Mouse (Mus musculus): ENCODE results near the gene Crtc2. TPM values are rescaled to one million over a fixed set of nuclear protein-coding genes. Genes with fewer than 3 reads are reported as not detected.

Crtc2 gene
- total and polyA plus RNA-seq, 3 experiments: 7.1 to 66.9 TPM; not detected in 1

DNA sequence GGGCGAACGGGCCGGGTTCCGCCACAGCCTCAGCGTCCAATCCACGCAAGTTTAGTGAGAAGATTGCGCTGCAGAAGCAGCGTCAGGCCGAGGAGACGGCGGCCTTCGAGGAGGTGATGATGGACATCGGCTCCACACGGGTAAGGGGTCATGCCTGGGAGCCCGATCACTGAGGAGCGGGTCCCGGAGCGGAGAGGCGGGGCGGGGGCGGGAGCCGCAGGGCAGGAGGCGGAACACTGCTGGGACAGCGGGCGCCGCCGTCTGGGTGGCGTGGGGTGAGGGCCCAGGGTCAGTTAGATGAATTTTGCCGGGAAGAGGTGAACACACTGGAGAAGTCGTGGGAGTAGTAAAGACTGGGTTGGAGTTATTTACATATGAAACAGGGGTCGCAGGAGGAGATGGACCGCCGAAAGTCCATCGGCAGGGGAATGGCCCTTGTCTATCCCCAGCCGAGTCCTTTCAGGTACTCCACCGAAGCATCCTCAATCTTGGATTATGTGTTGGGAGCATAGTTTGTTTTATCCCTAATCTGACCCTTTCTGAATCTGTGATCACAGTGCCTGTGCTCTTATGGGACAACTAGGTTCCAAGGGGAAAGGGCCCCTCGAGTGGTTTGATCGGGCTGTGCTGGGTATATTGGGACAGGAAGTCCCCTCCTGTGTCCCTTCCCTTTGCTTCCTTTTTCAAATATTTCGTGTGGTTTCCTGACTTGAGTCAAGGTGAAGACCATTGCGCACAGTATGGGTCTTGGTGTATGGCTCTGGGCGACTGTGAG lies 643 bp downstream of the Crtc2 start:
- Histone ChIP-seq H3K9me3 (replicated peaks; ENCODE audit: insufficient read depth, low read length) (no peaks in the 10 kb centered on the region), H3K79me2 (ENCODE audit: control insufficient read depth, insufficient read depth, low read length, poor library complexity) (peaks cover 22% of the 10 kb centered on the region), H3K9ac (ENCODE audit: control insufficient read depth, low read depth, low read length, poor library complexity, severe bottlenecking) (peak overlapping the region; percentile 81), H3K4me3 (ENCODE audit: control insufficient read depth in 1 of 2, insufficient read depth in 1 of 2, low read depth in 2 of 2, low read length in 2 of 2) (peak overlapping the region; percentile 82 to 99), H3K4me1 (ENCODE audit: control insufficient read depth in 1 of 2, insufficient read depth in 2 of 2, low read length in 2 of 2) (peaks cover 3 to 5% of the 10 kb centered on the region in 2 experiments; a peak in 3 of 4 replicates), H3K27me3 (ENCODE audit: control insufficient read depth in 1 of 2, insufficient read depth in 2 of 2, low read length in 2 of 2) (no peaks in the 10 kb centered on the region), H3K27ac (ENCODE audit: control insufficient read depth, low read depth, low read length) (peak overlapping the region; percentile 51), H3K36me3 (ENCODE audit: control insufficient read depth in 1 of 2, insufficient read depth in 2 of 2, low read length in 2 of 2) (peaks cover 5% of the 10 kb centered on the region in 2 experiments)
- TF ChIP-seq CHD1 (IDR thresholded peaks at IDR 0.05; ENCODE audit: low read depth, low read length) (peak; percentile 84; the same call in 1 of the 2 replicates), POLR2A (IDR thresholded peaks at IDR 0.05; ENCODE audit: control insufficient read depth in 1 of 2, insufficient read depth in 1 of 2, low read depth in 1 of 2, low read length in 2 of 2, poor library complexity in 1 of 2) (peak in 1 of 2 experiments; percentile 8; a peak in 1 of 4 replicates), E2F4 (IDR thresholded peaks at IDR 0.05; ENCODE audit: borderline replicate concordance, low read depth, low read length) (0 out of 2 replicates have a peak, but pooled peaks have one; percentile 38), MAX (IDR thresholded peaks at IDR 0.05; ENCODE audit: low read length) (0 out of 2 replicates have a peak, but pooled peaks have one; percentile 36), TAL1 (IDR thresholded peaks at IDR 0.05; ENCODE audit: low read length) (no peak), MXI1 (IDR thresholded peaks at IDR 0.05; ENCODE audit: low read depth, low read length) (0 out of 2 replicates have a peak, but pooled peaks have one; percentile 13), MYB (IDR thresholded peaks at IDR 0.05; ENCODE audit: low read depth, low read length) (peak; percentile 1; the same call in 1 of the 2 replicates), GABPA (IDR thresholded peaks at IDR 0.05; ENCODE audit: low read depth, low read length) (no peak), TCF12 (IDR thresholded peaks at IDR 0.05; ENCODE audit: low read depth, low read length) (peak; percentile 22; the same call in 1 of the 2 replicates), SIN3A (IDR thresholded peaks at IDR 0.05; ENCODE audit: low read length) (peak; percentile 45), NELFE (IDR thresholded peaks at IDR 0.05; ENCODE audit: low read depth, low read length) (peak; percentile 21; the same call in 1 of the 2 replicates), CTCF (IDR thresholded peaks at IDR 0.05 in 2 of 3, conservative IDR thresholded peaks at IDR 0.05 in 1 of 3; ENCODE audit: control insufficient read depth in 1 of 3, insufficient read depth in 1 of 3, low read depth in 2 of 3, low read length in 3 of 3, poor library complexity in 1 of 3, severe bottlenecking in 1 of 3) (peak in 1 of 3 experiments; percentile 29; a peak in 2 of 6 replicates), HCFC1 (IDR thresholded peaks at IDR 0.05; ENCODE audit: low read depth, low read length) (peak; percentile 65), POLR2AphosphoS2 (IDR thresholded peaks at IDR 0.05; ENCODE audit: low read length) (no peak), MAZ (IDR thresholded peaks at IDR 0.05; ENCODE audit: low read depth, low read length) (peak; percentile 46; the same call in 1 of the 2 replicates), ZMIZ1 (IDR thresholded peaks at IDR 0.05; ENCODE audit: low read depth, low read length) (peak; percentile 25; the same call in 1 of the 2 replicates), RCOR1 (IDR thresholded peaks at IDR 0.05; ENCODE audit: low read depth, low read length) (peak; percentile 50; the same call in 1 of the 2 replicates), MAFK (IDR thresholded peaks at IDR 0.05; ENCODE audit: borderline replicate concordance, low read depth, low read length) (no peak), USF1 (IDR thresholded peaks at IDR 0.05; ENCODE audit: low read depth, low read length) (no peak), ELF1 (IDR thresholded peaks at IDR 0.05; ENCODE audit: low read depth, low read length) (peak; percentile 28; the same call in 1 of the 2 replicates), CHD2 (IDR thresholded peaks at IDR 0.05; ENCODE audit: low read length) (no peak), ZNF384 (IDR thresholded peaks at IDR 0.05; ENCODE audit: low read depth, low read length) (no peak), ETS1 (IDR thresholded peaks at IDR 0.05; ENCODE audit: low read depth, low read length) (0 out of 2 replicates have a peak, but pooled peaks have one; percentile 27), KAT2A (conservative IDR thresholded peaks at IDR 0.05; ENCODE audit: low read depth, low read length) (0 out of 2 replicates have a peak, but pooled peaks have one; percentile 30)
- peak; percentile 78 for DNase-seq (ENCODE audit: low read depth, low spot score)
